Mouse (Mus musculus) heart, adult 8-10 months (tissue): ENCODE results near the gene Ndufaf2. TPM values are rescaled to one million over a fixed set of nuclear protein-coding genes. Genes with fewer than 3 reads are reported as not detected.

Experiments
- DNase-seq: peaks from one replicate; pipeline ENCODE4 v3.0.0; 2022; ENCODE audit warnings: low spot score
- total RNA-seq, 4 experiments: library from RNA; stranded (reverse); gene quantifications; 2 replicates each; pipeline ENCODE4 v1.2.4; 2022

Ndufaf2 gene
- total RNA-seq, 4 experiments from 2014 or later: 23.2 to 34.3 (median 28.8) TPM

- no peak for DNase-seq
Measured at GRCm38 (mm10) chr13:108138403-108138977, 19.9 kb downstream of the Ndufaf2 start.

GRCm38 (mm10) chr13:108135617-108136016, 22.8 kb downstream of the Ndufaf2 start:
- no peak for DNase-seq

GRCm38 (mm10) chr13:108132031-108132819, 26.2 kb downstream of the Ndufaf2 start:
- DNase-seq: no peak

- no peak for DNase-seq
Measured at GRCm38 (mm10) chr13:108130737-108131136, 27.7 kb downstream of the Ndufaf2 start.

GRCm38 (mm10) chr13:108129070-108129469, 29.4 kb downstream of the Ndufaf2 start:
- peak; percentile 38 for DNase-seq

GRCm38 (mm10) chr13:108127883-108128282, 30.5 kb downstream of the Ndufaf2 start:
- DNase-seq: no peak

- no peak for DNase-seq
Measured at GRCm38 (mm10) chr13:108127130-108127529, 31.3 kb downstream of the Ndufaf2 start.

- DNase-seq: no peak
Measured at GRCm38 (mm10) chr13:108126246-108126645, 32.2 kb downstream of the Ndufaf2 start.

- no peak for DNase-seq
Measured at GRCm38 (mm10) chr13:108124096-108124495, 34.3 kb downstream of the Ndufaf2 start.

- DNase-seq: no peak
Measured at GRCm38 (mm10) chr13:108123109-108123723, 35.2 kb downstream of the Ndufaf2 start.

- DNase-seq: no peak
Measured at GRCm38 (mm10) chr13:108119411-108120310, 38.8 kb downstream of the Ndufaf2 start.

GRCm38 (mm10) chr13:108118188-108118587, 40.2 kb downstream of the Ndufaf2 start:
- no peak for DNase-seq

- no peak for DNase-seq
Measured at GRCm38 (mm10) chr13:108117654-108118053, 40.8 kb downstream of the Ndufaf2 start.

GRCm38 (mm10) chr13:108114257-108114656, 44.2 kb downstream of the Ndufaf2 start:
- DNase-seq: no peak

GRCm38 (mm10) chr13:108113536-108113935, 44.9 kb downstream of the Ndufaf2 start:
- DNase-seq: no peak

- no peak for DNase-seq
Measured at GRCm38 (mm10) chr13:108110929-108111328, 47.5 kb downstream of the Ndufaf2 start.

- no peak for DNase-seq
Measured at GRCm38 (mm10) chr13:108100700-108101099, 57.7 kb downstream of the Ndufaf2 start.

- DNase-seq: no peak
Measured at GRCm38 (mm10) chr13:108096446-108096845, 62.0 kb downstream of the Ndufaf2 start.

GRCm38 (mm10) chr13:108095617-108096016, 62.8 kb downstream of the Ndufaf2 start:
- peak; percentile 12 for DNase-seq

- DNase-seq: no peak
Measured at GRCm38 (mm10) chr13:108094681-108095080, 63.7 kb downstream of the Ndufaf2 start.

- DNase-seq: no peak
Measured at GRCm38 (mm10) chr13:108092290-108092689, 66.1 kb downstream of the Ndufaf2 start.

GRCm38 (mm10) chr13:108086724-108087123, 71.7 kb downstream of the Ndufaf2 start:
- no peak for DNase-seq
